Mouse (Mus musculus): ENCODE results near the gene Gm5767. TPM values are rescaled to one million over a fixed set of nuclear protein-coding genes. Genes with fewer than 3 reads are reported as not detected.

The Gm5767 gene
- polyA plus RNA-seq, 1 experiment from 2014 or later: not detected

- 0 out of 2 replicates have a peak, but pooled peaks have one; percentile 9 for ATAC-seq (ENCODE audit: insufficient number of reproducible peaks, insufficient read depth, low FRiP score, low TSS enrichment)
- Histone ChIP-seq H3K4me2 (replicated peaks) (no peak overlapping the region), H3K9ac (no peak overlapping the region), H3K36me3 (peaks cover 37% of the 10 kb centered on the region), H3K9me3 (no peaks in the 10 kb centered on the region), H3K4me3 (no peak overlapping the region), H3K27me3 (no peaks in the 10 kb centered on the region), H3K27ac (no peak overlapping the region), H3K4me1 (no peaks in the 10 kb centered on the region)
- 60% methylated on average over 7 of the region's 7 CpGs for WGBS
Measured at GRCm38 (mm10) chr16:8686121-8686870, 5.7 kb downstream of the Gm5767 start.

DNA sequence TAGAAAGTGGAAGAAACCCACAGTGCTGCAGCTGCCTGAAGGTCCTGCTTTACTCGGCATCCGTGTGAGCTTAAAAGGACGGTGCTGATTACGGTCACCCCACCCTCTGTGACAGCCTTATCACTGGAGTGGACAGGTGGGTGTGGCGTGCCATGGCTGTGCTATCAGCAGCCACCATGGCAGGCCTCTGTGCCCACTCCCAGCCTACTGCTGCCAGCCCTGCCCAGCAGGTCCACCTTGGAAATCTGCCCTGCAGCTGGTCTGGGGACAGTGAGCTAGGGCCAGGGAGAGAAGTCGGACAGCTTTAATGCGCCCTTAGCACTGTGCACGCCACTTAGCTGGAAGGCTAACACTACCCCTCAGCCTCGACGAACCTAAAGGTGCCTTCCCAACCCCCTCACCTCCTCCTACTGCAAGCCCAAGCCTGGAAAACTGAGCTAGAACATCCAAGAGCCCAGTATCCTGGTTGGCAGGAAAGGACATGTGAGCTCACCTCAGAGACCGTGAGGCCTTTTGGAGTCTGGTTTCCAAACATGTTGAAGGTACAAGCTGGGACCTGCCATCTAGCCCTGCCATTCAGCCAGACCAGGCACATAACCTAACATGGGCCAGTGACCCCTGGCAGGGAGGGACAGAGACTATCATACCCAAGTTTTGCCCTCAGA is 6.4 kb downstream of the Gm5767 start:
- ATAC-seq (ENCODE audit: insufficient number of reproducible peaks, insufficient read depth, low FRiP score, low TSS enrichment): no peak
- Histone ChIP-seq H3K9me3 (no peaks in the 10 kb centered on the region), H3K4me3 (no peak overlapping the region), H3K4me2 (replicated peaks) (no peak overlapping the region), H3K9ac (no peak overlapping the region), H3K36me3 (peaks cover 44% of the 10 kb centered on the region), H3K27ac (no peak overlapping the region), H3K27me3 (no peaks in the 10 kb centered on the region), H3K4me1 (no peaks in the 10 kb centered on the region)
- 85% methylated on average over 11 of the region's 11 CpGs for WGBS

- ATAC-seq (ENCODE audit: insufficient number of reproducible peaks, insufficient read depth, low FRiP score, low TSS enrichment): no peak
- no peaks in the 10 kb centered on the region for H3K9me3 ChIP-seq
- H3K36me3 ChIP-seq: peaks cover 50% of the 10 kb centered on the region
- no peaks in the 10 kb centered on the region for H3K27me3 ChIP-seq
- no peak overlapping the region for H3K9ac ChIP-seq
- no peak overlapping the region for H3K4me3 ChIP-seq
- H3K4me2 ChIP-seq (replicated peaks): no peak overlapping the region
- H3K27ac ChIP-seq: no peak overlapping the region
- no peaks in the 10 kb centered on the region for H3K4me1 ChIP-seq
Measured at GRCm38 (mm10) chr16:8687559-8688112, 7.1 kb downstream of the Gm5767 start.

GRCm38 (mm10) chr16:8689979-8690656 is 9.5 kb downstream of the Gm5767 start:
- no peaks in the 10 kb centered on the region for H3K4me1 ChIP-seq
- 92% methylated on average over 11 of the region's 11 CpGs for WGBS
- H3K9me3 ChIP-seq: no peaks in the 10 kb centered on the region
- H3K4me3 ChIP-seq: no peak overlapping the region
- no peak overlapping the region for H3K4me2 ChIP-seq (replicated peaks)
- no peak for ATAC-seq (ENCODE audit: insufficient number of reproducible peaks, insufficient read depth, low FRiP score, low TSS enrichment)
- peaks cover 72% of the 10 kb centered on the region for H3K36me3 ChIP-seq
- no peak overlapping the region for H3K9ac ChIP-seq
- no peaks in the 10 kb centered on the region for H3K27me3 ChIP-seq
- H3K27ac ChIP-seq: no peak overlapping the region

DNA sequence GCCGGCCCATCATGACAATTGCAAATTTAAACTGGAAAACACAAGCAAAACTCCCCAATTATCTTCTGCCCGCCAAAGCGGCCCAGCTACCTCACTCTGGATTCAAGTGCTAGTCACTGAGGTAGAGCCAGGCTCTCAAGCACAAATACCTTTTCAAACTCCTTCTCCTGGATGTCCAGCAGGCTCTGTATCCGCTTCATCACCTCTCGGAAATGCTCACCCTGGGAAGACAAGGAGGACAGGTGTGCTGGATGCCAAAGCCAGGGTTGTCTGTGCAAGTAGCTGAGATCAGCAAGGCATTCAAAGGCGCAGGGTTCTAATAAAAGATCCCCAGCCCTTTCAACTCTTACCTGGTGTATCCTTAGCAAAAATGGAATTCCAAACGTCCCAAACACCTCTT is 10.6 kb downstream of the Gm5767 start:
- H3K9ac ChIP-seq: no peak overlapping the region
- H3K4me2 ChIP-seq (replicated peaks): no peak overlapping the region
- no peaks in the 10 kb centered on the region for H3K9me3 ChIP-seq
- H3K27me3 ChIP-seq: no peaks in the 10 kb centered on the region
- no peak for ATAC-seq (ENCODE audit: insufficient number of reproducible peaks, insufficient read depth, low FRiP score, low TSS enrichment)
- H3K4me1 ChIP-seq: no peaks in the 10 kb centered on the region
- 93% methylated on average over 7 of the region's 7 CpGs for WGBS
- no peak overlapping the region for H3K4me3 ChIP-seq
- peaks cover 79% of the 10 kb centered on the region for H3K36me3 ChIP-seq
- no peak overlapping the region for H3K27ac ChIP-seq

GRCm38 (mm10) chr16:8699556-8699955 is 19.0 kb downstream of the Gm5767 start:
- H3K9ac ChIP-seq: no peak overlapping the region
- no peak overlapping the region for H3K4me2 ChIP-seq (replicated peaks)
- H3K27me3 ChIP-seq: no peaks in the 10 kb centered on the region
- H3K27ac ChIP-seq: no peak overlapping the region
- peaks cover 93% of the 10 kb centered on the region for H3K36me3 ChIP-seq
- WGBS: 92% methylated on average over 8 of the region's 8 CpGs
- no peak overlapping the region for H3K4me3 ChIP-seq
- no peaks in the 10 kb centered on the region for H3K9me3 ChIP-seq
- no peak for ATAC-seq (ENCODE audit: insufficient number of reproducible peaks, insufficient read depth, low FRiP score, low TSS enrichment)
- no peaks in the 10 kb centered on the region for H3K4me1 ChIP-seq

DNA sequence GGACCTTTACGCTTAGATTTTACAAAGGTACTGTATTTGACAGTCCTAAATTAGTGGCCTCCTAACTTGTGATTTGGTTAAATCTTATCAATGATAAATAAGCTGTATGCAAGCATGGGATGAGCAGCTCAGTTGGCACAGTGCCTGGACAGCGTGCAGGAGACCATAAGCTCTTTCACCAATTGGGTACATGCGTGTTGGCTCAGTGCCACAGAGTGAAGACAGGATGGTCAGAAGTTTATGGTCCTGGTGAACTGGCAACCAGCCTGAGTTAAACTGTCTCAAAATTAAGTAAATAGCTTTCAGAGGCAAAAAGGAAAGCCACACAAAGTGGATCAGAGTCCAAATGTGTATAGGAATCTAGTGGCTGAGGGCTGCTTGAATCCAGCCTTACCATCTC is 20.0 kb downstream of the Gm5767 start:
- no peak overlapping the region for H3K4me3 ChIP-seq
- H3K27ac ChIP-seq: no peak overlapping the region
- 93% methylated on average over 3 of the region's 3 CpGs for WGBS
- no peak overlapping the region for H3K9ac ChIP-seq
- H3K9me3 ChIP-seq: no peaks in the 10 kb centered on the region
- no peaks in the 10 kb centered on the region for H3K27me3 ChIP-seq
- H3K4me2 ChIP-seq (replicated peaks): no peak overlapping the region
- no peak for ATAC-seq (ENCODE audit: insufficient number of reproducible peaks, insufficient read depth, low FRiP score, low TSS enrichment)
- H3K36me3 ChIP-seq: peaks cover 91% of the 10 kb centered on the region
- H3K4me1 ChIP-seq: no peaks in the 10 kb centered on the region

DNA sequence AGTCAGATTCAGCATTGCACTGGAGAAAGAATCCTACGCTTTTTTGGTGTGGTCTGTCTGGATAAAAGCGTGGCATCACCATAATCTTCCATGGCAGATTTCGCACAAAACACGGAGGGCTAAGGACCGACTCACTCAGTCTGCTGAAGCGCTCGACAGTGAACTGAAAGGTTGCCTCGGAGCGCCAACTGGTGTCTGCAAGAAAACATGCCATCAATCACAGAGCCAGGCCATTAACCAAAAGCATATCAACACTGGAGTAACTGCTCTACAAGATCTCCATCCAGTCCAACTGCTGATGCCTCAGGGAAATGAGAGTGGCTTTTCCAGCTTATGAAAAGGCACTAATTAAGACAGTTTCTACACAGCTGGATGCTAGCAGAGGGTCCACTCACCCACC is 31.4 kb downstream of the Gm5767 start:
- H3K4me1 ChIP-seq: peaks cover 7% of the 10 kb centered on the region
- no peaks in the 10 kb centered on the region for H3K9me3 ChIP-seq
- no peak for ATAC-seq (ENCODE audit: insufficient number of reproducible peaks, insufficient read depth, low FRiP score, low TSS enrichment)
- peaks cover 85% of the 10 kb centered on the region for H3K36me3 ChIP-seq
- H3K4me3 ChIP-seq: no peak overlapping the region
- no peak overlapping the region for H3K27ac ChIP-seq
- no peak overlapping the region for H3K9ac ChIP-seq
- 92% methylated on average over 9 of the region's 9 CpGs for WGBS
- H3K27me3 ChIP-seq: no peaks in the 10 kb centered on the region
- H3K4me2 ChIP-seq (replicated peaks): no peak overlapping the region

DNA sequence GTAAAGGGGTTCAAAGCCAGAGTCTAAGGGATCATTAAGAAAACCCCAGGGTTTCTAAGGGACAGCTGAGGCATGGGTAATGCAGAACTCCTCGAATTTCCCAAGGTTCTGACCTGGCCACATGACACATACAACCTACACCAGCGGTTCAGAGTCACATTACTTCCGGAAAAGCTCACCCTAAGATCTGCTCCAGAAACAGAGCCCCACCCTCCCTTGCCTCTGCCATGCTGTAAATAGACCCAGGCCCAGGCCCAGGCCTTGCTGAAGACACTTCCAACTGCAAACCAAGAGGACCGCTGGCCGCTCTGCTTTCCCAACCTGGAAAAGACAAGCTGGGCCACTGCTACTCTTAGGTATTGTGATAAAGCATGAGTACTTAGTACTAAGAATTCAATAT is 34.3 kb downstream of the Gm5767 start:
- H3K27ac ChIP-seq: no peak overlapping the region
- no peaks in the 10 kb centered on the region for H3K27me3 ChIP-seq
- no peak overlapping the region for H3K9ac ChIP-seq
- no peak overlapping the region for H3K4me3 ChIP-seq
- WGBS: 81% methylated on average over 5 of the region's 5 CpGs
- no peak for ATAC-seq (ENCODE audit: insufficient number of reproducible peaks, insufficient read depth, low FRiP score, low TSS enrichment)
- H3K9me3 ChIP-seq: no peaks in the 10 kb centered on the region
- H3K4me2 ChIP-seq (replicated peaks): no peak overlapping the region
- peaks cover 12% of the 10 kb centered on the region for H3K4me1 ChIP-seq
- peaks cover 57% of the 10 kb centered on the region for H3K36me3 ChIP-seq

DNA sequence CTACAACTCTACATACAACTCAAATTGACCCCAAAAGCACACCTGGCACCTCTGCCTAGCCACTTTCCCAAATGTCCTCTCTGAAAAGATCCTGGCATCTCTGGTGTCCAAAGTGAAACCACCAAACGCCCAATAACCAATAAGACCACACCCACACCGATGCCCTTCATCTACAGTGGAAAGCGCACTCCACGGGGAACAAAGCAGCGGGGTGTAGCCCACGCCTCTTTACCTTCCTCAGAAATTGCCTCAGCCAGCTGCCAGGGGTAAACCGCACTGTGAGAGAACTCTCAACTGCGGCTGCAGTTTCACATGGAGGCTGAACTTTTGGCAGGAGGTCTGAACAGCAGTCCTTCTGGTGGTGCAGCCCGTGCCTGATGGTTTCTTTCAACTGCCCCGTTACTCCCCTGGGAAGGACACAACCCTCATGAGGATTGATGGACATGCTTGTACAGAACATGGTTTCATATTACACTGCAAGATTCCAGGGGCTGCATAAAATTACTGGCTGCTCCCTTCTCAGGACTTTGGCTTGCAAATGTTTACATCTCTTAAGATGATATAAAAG is 35.0 kb downstream of the Gm5767 start:
- no peak overlapping the region for H3K4me2 ChIP-seq (replicated peaks)
- peaks cover 49% of the 10 kb centered on the region for H3K36me3 ChIP-seq
- H3K9ac ChIP-seq: no peak overlapping the region
- H3K9me3 ChIP-seq: no peaks in the 10 kb centered on the region
- 0 out of 2 replicates have a peak overlapping the region, but pooled peaks have one; percentile 17 for H3K27ac ChIP-seq
- no peak overlapping the region for H3K4me3 ChIP-seq
- peaks cover 15% of the 10 kb centered on the region for H3K4me1 ChIP-seq
- ATAC-seq (ENCODE audit: insufficient number of reproducible peaks, insufficient read depth, low FRiP score, low TSS enrichment): no peak
- 68% methylated on average over 10 of the region's 10 CpGs for WGBS
- H3K27me3 ChIP-seq: no peaks in the 10 kb centered on the region

DNA sequence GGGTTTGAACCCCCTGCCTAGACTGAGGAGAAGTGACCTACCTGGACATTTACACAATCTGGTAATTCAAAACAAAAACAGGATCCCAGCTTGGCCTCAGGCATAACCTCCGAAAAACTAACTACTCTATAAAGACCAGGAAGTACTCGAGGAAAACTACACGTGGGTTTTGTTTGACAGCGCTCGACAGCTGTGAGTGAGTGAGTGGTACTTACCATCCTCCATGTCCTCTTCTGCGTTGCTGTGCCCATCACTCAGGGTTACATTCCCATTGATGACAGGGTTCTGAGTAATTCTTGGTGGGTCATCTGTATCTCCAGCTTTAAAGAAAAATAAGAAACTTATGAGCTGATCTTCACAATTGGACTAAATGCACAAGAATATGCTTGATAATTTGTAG is 35.7 kb downstream of the Gm5767 start:
- Histone ChIP-seq H3K9me3 (no peaks in the 10 kb centered on the region), H3K27me3 (no peaks in the 10 kb centered on the region), H3K4me1 (peaks cover 15% of the 10 kb centered on the region), H3K9ac (no peak overlapping the region), H3K4me2 (replicated peaks) (no peak overlapping the region), H3K27ac (no peak overlapping the region), H3K4me3 (no peak overlapping the region), H3K36me3 (peaks cover 43% of the 10 kb centered on the region)
- no peak for ATAC-seq (ENCODE audit: insufficient number of reproducible peaks, insufficient read depth, low FRiP score, low TSS enrichment)
- 64% methylated on average over 6 of the region's 6 CpGs for WGBS
